Mouse (Mus musculus) kidney, adult 2 months (tissue): ENCODE data around the gene Tmem238l.

Experiments
- CTCF ChIP-seq: fragments of 200-500 bp; conservative IDR thresholded peaks from 2 replicates; pipeline ENCODE4 v1.5.1; 2011; ENCODE audit warnings: low read depth, mild to moderate bottlenecking, control low read depth, low read length, moderate library complexity, mixed read lengths; ENCODE audit not compliant: insufficient read depth, insufficient read length
- POLR2A ChIP-seq: fragments of 200-500 bp; IDR thresholded peaks from one replicate; pipeline ENCODE4 v1.6.1; 2011; ENCODE audit warnings: low read depth, low read length, control low read depth

DNA sequence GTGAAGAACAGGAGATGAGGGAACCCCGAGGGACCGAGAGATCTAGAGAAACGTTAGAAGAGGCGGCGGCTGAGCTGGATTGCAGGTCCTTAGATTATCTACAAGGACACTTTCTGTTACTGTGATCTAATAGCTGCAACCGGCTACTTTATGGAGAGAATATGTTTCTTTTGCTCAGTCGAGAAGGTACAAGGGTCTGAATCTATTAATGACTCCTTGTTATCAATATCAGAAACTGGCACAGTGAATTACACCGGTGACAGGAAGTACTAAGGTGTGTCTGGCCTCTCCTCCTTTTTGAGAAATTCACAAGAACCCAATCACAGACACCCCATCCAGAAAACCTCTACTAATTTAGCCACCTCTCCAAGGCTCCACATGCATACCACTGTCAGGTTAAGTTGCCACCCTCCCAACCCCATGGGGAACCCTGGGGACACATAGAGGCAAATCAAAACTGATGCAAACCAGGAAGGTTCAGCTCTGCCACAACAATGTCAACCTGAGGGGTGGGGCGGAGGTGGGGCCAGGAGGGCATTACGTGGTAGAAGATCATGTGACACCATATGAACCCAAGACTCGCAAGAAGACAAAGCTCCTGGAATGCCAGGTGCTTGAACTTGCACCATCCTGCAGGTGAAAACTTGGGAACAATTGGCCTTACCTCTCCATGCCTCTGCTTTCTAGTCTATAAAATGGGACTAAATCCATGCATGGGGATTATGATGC lies 32.2 kb upstream of the Tmem238l start:
- TF ChIP-seq POLR2A: no peak
- TF ChIP-seq CTCF: no peak
